Mouse (Mus musculus) megakaryocyte progenitor cell, adult 5-6 weeks (primary cell): Measurements from ENCODE around the gene Chdh. TPM values are rescaled to one million over a fixed set of nuclear protein-coding genes. Genes with fewer than 3 reads are reported as not detected.

Experiments
- ATAC-seq: replicated peaks from 2 replicates; pipeline ENCODE4 v1.8.0; 2016; ENCODE audit warnings: mild to moderate bottlenecking, moderate TSS enrichment, inconsistent platforms; ENCODE audit not compliant: poor library complexity
- total RNA-seq, 2 experiments: library from RNA; stranded (forward) in 1 of 2; stranded (reverse) in 1 of 2; fragments of 157-497, 149-512 nt in 1 of 2; fragments of 200-1000 nt in 1 of 2; gene quantifications; 2 replicates each; pipeline versions ENCODE4 v1.2.3 to v1.2.4; 2015 to 2017

Chdh gene
- total RNA-seq (2015) (84.2 and 84.7 TPM in 2 replicates), total RNA-seq (2017) (81.5 and 84.5 TPM in 2 replicates)

GRCm38 (mm10) chr14:30008733-30009575, at the start of gene Chdh, which contains the start of gene Il17rb:
Chdh (plus strand) TSS chr14:30009023.
Il17rb (minus strand) TSS chr14:30008896.
- peak; percentile 89 for ATAC-seq

- no peak for ATAC-seq
Observed at GRCm38 (mm10) chr14:29967611-29968010, 41.2 kb upstream of the Chdh start.

GRCm38 (mm10) chr14:29968075-29968821, 40.6 kb upstream of the Chdh start, which contains the start of gene Selenok:
Selenok (plus strand) TSS chr14:29968308.
- peak; percentile 98 for ATAC-seq

- no peak for ATAC-seq
Observed at GRCm38 (mm10) chr14:29971446-29971845, 37.4 kb upstream of the Chdh start.

GRCm38 (mm10) chr14:29971993-29972392, 36.8 kb upstream of the Chdh start:
- no peak for ATAC-seq

GRCm38 (mm10) chr14:29976927-29977326, 31.9 kb upstream of the Chdh start:
- no peak for ATAC-seq

GRCm38 (mm10) chr14:29978254-29979204, 30.3 kb upstream of the Chdh start, which contains the start of gene Actr8:
Actr8 (plus strand) TSS chr14:29978337.
- peak; percentile 88 for ATAC-seq

GRCm38 (mm10) chr14:29980447-29981205, 28.2 kb upstream of the Chdh start:
- peak; percentile 62 for ATAC-seq

- no peak for ATAC-seq
Observed at GRCm38 (mm10) chr14:29986096-29986495, 22.7 kb upstream of the Chdh start.

GRCm38 (mm10) chr14:29987276-29987675, 21.5 kb upstream of the Chdh start:
- ATAC-seq, result no peak

GRCm38 (mm10) chr14:29987739-29988138, 21.1 kb upstream of the Chdh start:
- no peak for ATAC-seq

GRCm38 (mm10) chr14:29988337-29988736, 20.5 kb upstream of the Chdh start:
- ATAC-seq, result no peak

- ATAC-seq, result no peak
Observed at GRCm38 (mm10) chr14:29994976-29995375, 13.8 kb upstream of the Chdh start.

- ATAC-seq, result no peak
Observed at GRCm38 (mm10) chr14:29996000-29996751, 12.6 kb upstream of the Chdh start.

GRCm38 (mm10) chr14:29997345-29997744, 11.5 kb upstream of the Chdh start:
- ATAC-seq, result no peak

GRCm38 (mm10) chr14:29998747-29999474, 9.9 kb upstream of the Chdh start:
- no peak for ATAC-seq

- ATAC-seq, result no peak; the same call in 1 of the 2 replicates
Observed at GRCm38 (mm10) chr14:29999475-29999811, 9.4 kb upstream of the Chdh start.

GRCm38 (mm10) chr14:30009864-30010560, 1.2 kb downstream of the Chdh start:
- no peak for ATAC-seq
